Mouse (Mus musculus): Measurements from ENCODE around the gene Ctbp2.
"Not testable (repeated sequence)": the region's sequence is repeated elsewhere in the genome, so short reads cannot be mapped to it uniquely, and the experiment has no call there.

The Ctbp2 gene

DNA sequence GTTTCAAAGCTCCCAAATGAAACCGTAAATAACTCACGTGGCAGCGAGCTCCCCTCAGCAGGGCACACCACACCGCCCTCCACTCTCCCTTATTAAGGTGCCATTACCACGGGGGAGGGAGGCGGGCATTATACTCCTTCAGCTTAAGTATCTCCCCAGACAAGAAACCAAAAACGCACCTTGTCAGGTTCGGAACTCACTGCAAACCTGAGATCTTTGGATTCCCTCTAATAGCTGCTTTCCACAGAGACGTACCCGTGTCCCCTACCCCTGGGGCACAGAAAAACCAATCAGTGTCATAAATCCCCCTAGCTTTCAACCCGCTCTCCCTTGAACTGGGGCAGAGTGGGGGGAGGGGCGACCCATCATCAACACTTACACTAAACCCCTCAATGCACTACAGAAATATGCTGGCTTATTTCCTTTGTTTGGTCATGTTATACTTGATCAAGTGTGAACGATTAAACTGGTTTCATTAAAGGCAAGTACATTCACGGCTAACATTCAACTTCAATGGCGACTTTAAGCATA is 3.9 kb downstream of the Ctbp2 start:
- DNase-seq = no peak

- no peak for DNase-seq
Measured at GRCm38 (mm10) chr7:133117815-133118214, 6.3 kb downstream of the Ctbp2 start.

GRCm38 (mm10) chr7:133116542-133116941 is 7.6 kb downstream of the Ctbp2 start:
- DNase-seq = no peak

- DNase-seq = no peak
Measured at GRCm38 (mm10) chr7:133115886-133116285, 8.3 kb downstream of the Ctbp2 start.

DNA sequence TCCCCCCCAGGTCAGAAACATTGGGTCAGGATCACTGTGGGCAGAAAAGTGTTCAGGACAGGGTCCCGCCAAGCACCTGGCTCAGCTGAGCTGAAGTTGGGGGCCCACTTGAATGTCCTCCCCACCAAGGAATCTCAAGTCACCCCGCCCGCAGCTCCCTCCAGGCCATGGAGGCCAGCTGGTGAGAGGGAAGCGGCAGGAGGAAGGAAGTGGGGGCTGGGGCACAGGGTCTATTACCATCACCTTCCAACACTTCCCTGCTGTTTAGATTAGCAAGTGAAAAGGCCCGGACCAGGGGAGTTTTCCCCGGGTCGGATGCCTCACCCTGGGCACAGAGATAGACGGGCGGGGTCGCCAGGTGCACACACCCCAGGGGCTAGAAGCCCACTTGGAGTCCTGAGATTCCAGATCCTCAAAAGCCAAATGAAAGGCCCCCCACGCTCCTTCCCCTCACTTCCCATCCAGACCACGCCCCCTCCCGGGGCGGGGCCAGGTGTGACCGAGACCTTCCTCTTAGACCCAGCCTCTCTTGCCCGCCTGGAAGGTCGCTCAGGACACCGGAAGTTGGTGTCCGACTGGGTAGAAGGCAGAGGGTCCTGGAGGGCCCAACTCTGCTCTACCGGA is 9.2 kb downstream of the Ctbp2 start:
- DNase-seq = peak; percentile 20

DNA sequence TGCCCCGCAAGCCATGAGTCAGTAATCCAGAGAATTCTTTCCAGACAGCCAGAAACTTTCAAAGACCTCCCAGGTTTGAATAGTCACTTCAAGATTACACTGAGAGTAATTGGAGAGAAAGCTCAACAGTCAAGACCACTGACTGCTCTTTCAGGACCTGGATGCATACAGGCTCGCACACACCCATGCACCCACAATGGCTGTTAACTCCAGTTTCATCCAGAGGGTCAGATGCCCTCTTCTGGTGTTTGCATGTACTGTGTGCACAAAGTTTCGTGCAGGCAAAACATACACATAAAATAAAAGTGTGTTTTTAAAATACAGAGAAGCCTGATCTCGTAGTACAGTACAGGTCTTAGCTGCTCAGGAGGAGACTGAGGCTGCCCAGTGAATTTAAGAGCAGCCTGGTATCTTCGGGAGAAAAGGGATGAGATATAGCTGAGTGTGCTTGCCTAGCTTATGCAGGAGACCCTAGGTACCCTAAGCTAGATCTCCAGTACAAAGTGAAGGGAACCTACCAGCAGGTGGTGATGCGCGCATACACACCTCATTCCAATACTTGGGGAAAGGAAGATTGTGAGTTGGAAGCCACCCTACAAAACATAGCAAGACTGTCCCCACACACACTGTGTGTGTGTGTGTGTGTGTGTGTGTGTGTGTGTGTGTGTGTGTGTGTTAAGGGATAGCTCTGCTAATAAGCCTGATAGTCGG is 10.8 kb downstream of the Ctbp2 start:
- no peak for DNase-seq

DNA sequence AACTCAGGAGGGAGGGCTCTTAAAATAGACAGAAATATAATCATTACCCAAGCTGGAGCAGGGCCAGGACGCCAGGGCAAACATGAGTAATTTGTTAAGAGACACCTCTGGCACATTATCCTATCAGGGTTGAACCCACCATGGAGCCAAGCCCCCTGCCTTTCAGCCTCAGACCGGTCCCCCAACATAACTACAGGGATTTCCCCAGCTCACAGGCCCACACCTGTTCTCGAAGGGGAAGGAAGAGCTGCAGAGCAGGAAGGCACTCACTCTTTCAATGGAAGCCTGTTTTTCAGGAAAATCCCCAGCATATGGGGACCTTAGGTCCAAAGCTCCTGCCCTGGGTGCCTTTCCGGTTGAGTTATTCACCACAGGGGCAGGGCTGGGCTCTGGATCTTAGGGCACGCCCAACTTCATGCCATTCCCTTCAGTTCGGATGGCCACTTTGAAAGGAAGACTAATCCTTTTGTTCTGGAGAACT is 11.8 kb downstream of the Ctbp2 start:
- no peak for DNase-seq

GRCm38 (mm10) chr7:133109442-133109841 is 14.7 kb downstream of the Ctbp2 start:
- no peak for DNase-seq

GRCm38 (mm10) chr7:133108695-133109094 is 15.5 kb downstream of the Ctbp2 start:
- DNase-seq = no peak

DNA sequence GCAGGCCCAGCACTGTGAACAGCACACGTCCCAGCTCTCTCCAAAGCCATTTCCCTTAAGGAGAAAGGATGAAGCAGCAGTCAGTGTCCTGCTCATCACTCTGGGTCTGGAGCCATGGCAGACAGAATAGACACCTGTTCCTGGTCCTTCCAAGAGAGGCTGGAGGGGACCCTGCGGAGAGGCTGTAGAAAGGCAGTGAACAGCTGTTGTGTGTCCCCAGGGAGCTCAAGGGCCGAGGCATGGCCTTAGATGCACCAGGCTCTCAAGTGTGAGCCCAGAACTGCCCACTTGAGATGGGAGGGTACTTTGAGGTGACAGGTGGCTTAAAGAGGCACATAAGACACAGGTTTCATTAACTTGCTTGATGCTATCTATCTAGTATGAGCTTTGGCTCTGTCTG is 21.6 kb downstream of the Ctbp2 start:
- no peak for DNase-seq

- DNase-seq = no peak
Measured at GRCm38 (mm10) chr7:133101070-133101469, 23.1 kb downstream of the Ctbp2 start.

- DNase-seq = no peak
Measured at GRCm38 (mm10) chr7:133100178-133100577, 24.0 kb downstream of the Ctbp2 start.

- no peak for DNase-seq
Measured at GRCm38 (mm10) chr7:133099266-133099665, 24.9 kb downstream of the Ctbp2 start.

DNA sequence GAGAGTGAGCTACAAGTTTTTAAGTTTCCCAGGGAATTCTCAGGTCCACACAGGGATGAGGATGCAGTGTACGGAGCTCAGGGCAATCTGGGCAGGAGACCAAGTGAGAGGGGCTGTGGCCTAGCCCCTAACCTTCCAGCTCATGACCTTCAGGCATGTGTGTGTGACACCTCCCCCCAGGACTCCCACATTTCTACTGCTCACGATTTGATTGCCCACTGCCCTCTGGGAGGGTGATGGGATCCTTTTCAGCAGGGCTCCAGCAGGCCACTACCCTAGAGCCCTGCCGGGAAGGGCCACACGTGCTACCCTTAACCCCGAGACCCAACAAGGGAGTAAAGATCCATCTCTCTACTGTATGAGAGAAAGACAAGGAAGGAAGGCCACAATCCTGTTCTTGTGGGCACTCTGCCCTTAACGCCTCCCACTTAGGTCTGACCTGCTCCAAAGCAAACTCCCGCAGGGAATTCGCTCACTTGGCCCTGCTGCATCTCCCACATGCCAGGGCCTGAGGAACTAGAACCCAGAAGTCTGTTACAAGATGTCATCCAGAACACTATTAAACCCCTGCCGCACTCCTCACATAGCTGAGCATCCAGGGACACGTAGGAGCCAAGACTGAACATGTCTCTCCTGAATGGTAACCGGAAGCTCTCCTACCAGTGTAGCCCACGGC is 25.9 kb downstream of the Ctbp2 start:
- DNase-seq = no peak

DNA sequence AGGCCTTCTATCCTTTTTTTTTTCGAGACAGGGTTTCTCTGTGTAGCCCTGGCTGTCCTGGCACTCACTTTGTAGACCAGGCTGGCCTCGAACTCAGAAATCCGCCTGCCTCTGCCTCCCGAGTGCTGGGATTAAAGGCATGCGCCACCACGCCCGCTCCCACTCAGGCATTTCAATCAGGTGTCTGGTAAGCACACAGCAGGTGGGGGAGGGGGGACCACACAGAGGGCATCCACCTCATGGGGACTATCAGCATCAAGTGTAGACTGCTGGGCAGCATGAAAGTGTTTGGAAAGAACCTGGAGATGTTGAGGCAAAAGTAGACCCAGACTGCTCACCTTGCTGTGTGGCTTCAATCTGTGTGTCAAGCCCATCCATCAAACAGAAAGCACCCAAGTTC is 28.5 kb downstream of the Ctbp2 start:
- not testable (repeated sequence) for DNase-seq

DNA sequence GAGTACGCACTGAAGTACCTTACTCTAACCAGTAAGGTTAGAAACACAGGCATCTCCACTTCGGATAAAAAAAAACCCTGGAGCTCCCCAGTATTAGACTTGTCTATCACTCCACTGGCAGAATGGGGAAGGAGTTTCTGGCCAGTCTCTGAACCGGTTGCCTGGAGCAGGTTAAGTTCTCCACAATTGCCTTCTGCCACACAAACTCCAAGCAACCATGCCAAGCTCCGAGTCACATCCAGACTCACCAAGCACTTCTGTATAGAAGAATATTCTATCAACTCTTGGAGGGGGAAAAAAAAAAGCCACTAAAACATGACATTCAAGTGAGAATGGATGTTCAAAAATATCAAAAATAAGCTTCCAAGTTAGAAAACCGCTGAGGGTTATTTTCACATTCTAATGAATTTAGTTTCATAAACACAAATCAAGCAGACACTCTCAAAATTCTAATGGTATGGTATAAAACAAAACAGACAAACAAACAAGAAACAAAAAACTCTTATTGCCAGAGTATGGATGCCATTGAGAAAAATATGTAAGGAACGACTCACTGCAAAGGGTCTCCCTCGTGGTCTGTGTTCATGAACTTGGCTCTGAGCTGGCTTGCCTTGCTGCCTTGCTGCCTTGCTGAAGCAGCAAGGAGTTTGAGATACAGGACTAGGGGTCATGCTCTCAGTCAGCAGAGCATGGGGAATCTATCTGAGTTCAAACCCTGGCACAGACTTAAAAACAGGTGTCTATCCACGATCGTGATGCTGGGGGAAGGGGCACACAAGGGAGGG is 29.3 kb downstream of the Ctbp2 start:
- DNase-seq = no peak

- no peak for DNase-seq
Measured at GRCm38 (mm10) chr7:133094161-133094560, 30.0 kb downstream of the Ctbp2 start.

DNA sequence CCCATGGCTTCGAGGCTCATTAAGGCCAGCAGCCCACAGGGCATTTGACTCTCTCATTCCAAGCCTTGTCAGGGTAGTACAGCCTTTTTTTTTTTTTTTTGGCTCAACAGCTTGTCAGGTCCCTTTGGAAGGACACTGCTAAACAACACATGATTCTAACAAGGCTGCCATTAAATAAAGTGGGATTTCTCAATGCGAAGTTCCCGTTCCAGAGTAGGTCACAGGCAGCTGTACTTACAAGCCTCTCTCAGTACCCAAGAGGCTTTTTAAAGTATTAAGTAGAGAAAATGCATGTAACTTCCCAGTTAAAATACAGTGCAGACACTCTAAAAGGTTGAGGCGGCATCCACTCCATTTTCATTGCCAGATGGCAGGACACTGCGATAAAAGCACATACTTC is 30.4 kb downstream of the Ctbp2 start:
- DNase-seq = no peak

GRCm38 (mm10) chr7:133090641-133091040 is 33.5 kb downstream of the Ctbp2 start:
- DNase-seq = no peak

GRCm38 (mm10) chr7:133089621-133090260 is 34.4 kb downstream of the Ctbp2 start:
- no peak for DNase-seq

DNA sequence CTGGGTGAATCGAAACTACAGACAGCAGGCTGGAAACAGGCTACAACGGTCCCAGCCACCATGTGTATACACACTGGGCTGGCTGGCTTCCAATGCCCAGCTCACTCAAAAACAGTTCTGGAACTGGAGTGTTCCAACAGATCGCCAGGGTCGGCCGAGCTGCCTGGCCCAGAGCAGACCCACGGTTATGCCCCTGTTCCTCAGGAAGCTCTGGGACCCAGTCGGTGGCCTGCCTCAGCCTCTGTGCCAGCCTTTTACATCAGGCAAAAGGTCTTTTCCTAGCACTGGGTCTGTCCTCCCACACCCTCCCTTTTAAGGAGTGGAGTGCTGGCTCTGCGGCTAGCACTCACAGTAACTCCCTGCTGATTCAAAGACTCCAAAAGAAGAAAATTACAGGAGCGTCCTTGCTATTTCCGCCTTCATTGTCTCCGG is 35.3 kb downstream of the Ctbp2 start:
- no peak for DNase-seq

DNA sequence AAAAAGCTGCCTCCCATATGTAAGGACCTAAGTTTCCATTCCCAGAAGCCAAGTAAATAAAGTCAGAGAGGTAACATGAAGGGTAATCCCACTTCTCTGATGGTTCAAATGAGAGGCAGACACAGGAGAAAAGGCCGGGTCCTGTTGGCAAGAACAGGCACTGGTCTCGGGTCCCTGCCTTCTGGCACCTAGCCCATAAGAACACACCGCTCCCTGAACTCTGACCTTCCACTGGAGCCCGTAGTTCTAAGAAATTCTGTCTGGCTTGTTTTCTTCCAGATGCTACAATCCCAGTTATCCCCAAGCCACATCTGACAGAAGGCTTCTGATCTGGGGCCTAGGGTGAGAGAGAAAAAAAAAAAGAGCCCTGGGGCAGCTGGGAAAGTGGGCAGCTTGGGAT is 35.7 kb downstream of the Ctbp2 start:
- no peak for DNase-seq

Measured in thymus, postnatal 14 days (tissue).